Mouse (Mus musculus) brain, embryonic 14.5 days (tissue): ENCODE data around the gene Mfap2.

ENCODE experiments used
- CTCF ChIP-seq: fragments of 200-500 bp; IDR thresholded peaks from 2 replicates; pipeline ENCODE4 v1.5.1; 2012; ENCODE audit warnings: inconsistent platforms, mild to moderate bottlenecking, moderate library complexity, borderline replicate concordance; ENCODE audit not compliant: insufficient read depth, insufficient read length; ENCODE audit errors: extremely low read depth
- POLR2A ChIP-seq: fragments of 200-500 bp; IDR thresholded peaks from 2 replicates; pipeline ENCODE4 v1.6.1; 2012; ENCODE audit warnings: mild to moderate bottlenecking, inconsistent platforms, borderline replicate concordance; ENCODE audit not compliant: poor library complexity, insufficient read depth, insufficient read length, severe bottlenecking; ENCODE audit errors: extremely low read depth

- TF ChIP-seq CTCF (no peak), POLR2A (no peak)
Measured at GRCm38 (mm10) chr4:141024052-141024451, 13.8 kb downstream of the Mfap2 start.
